Mouse (Mus musculus) hematopoietic stem cell, adult 5-6 weeks (primary cell): ENCODE data around the gene Klf13. TPM values are rescaled to one million over a fixed set of nuclear protein-coding genes. Genes with fewer than 3 reads are reported as not detected.
A peak's percentile ranks its signal among the peaks of the same experiment; 100 is the strongest.

Experiments used
- ATAC-seq, 2 experiments: fragments of 125-278 bp in 1 of 2; replicated peaks in 1 of 2; 2 replicates each; pipeline ENCODE4 v1.8.0; 2016 to 2017; ENCODE audit warnings: inconsistent platforms in 2 of 2, mild to moderate bottlenecking in 2 of 2, moderate number of reproducible peaks in 2 of 2, low read depth in 1 of 2, moderate TSS enrichment in 1 of 2; ENCODE audit not compliant: low FRiP score in 2 of 2, poor library complexity in 2 of 2, severe bottlenecking in 2 of 2, insufficient read depth in 1 of 2, low TSS enrichment in 1 of 2
- total RNA-seq: library from RNA; stranded (forward); fragments of 172-1452, 232-1000 nt; gene quantifications from 2 replicates; pipeline ENCODE4 v1.2.3, GENCODE M21; 2017

Klf13 gene
- total RNA-seq, 1 experiment from 2014 or later = 16.7 TPM

GRCm38 (mm10) chr7:63933905-63934304 is 4.8 kb downstream of the Klf13 start:
- ATAC-seq = no peak

GRCm38 (mm10) chr7:63932461-63932860 is 6.3 kb downstream of the Klf13 start:
- no peak for ATAC-seq

GRCm38 (mm10) chr7:63930766-63931165 is 7.9 kb downstream of the Klf13 start:
- no peak for ATAC-seq

- ATAC-seq = peak; percentile 40 to 44; a peak in 3 of 4 replicates
Measured at GRCm38 (mm10) chr7:63930132-63930531, 8.6 kb downstream of the Klf13 start.

- ATAC-seq = no peak
Measured at GRCm38 (mm10) chr7:63929080-63929479, 9.6 kb downstream of the Klf13 start.

DNA sequence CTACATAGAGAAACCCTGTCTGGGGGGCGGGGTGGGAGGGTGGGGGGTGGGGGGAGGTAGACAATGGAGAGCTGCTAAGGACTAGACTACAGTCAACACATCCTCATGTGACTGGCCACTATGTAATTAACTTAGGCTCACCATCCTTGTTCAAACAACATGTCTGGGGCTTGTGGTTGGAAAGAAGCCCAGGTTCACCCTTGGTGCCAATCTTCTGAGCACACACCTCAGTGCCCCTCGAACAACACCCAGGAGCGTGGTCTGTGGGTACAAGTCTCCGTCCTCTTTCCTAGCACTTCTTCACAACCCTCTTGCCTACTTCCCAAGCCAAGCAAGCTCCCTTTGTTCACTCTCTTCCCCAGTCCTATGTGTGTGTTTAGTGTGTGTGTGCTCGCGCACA is 11.6 kb downstream of the Klf13 start:
- no peak for ATAC-seq

DNA sequence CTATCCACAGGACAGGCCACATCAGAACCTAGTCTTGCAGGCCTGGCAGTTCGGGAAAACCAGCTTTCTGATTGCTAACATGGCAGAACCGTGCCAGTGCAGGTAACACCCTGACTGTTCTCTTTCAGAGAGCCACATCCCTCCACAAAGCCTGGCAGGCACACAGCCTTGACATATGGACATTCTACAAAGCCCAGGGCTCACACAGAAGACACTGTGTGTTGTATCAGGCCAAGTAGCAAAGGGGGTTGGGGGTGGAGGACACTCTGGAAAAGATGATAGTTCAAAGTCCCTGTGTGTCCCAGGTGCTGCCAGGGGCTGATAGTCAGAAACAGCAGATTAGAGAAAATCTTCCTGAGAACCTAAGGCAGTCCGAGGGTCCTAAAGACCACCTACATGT is 12.2 kb downstream of the Klf13 start:
- ATAC-seq = no peak

GRCm38 (mm10) chr7:63925413-63926360 is 13.0 kb downstream of the Klf13 start:
- ATAC-seq = peak; percentile 82 to 85

DNA sequence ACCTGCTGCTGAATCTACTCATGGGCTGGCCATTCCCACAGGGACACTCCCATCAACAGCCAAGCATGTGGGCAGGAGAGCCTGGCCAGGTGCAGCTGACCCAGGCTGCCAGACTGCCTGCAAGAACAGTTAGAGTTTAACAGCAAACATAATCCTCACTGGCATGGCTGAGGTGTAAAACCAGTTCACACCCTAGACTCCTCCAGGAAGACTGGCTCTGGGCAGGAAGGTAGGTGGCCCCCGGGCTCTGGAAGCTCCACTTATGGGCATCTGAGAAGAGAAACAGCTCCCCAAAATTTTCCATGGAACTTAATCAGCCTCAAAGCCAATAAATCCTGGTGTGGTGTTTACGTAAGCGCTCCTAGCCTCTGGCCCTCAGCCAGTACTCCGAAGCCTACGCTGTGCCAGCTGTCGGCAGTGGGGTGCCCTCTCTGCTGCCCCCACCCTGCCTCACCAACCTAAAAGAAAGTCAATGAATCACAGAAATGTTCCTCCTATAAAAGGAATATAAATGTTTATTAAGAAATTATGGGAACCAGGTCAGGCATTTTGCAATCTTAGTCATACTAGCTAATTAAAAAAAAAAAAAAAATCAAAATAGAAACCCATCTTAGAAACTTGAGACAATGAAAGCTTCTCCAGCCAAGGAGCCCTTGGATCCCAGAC is 13.8 kb downstream of the Klf13 start:
- ATAC-seq = no peak; a peak in 1 of 4 replicates

DNA sequence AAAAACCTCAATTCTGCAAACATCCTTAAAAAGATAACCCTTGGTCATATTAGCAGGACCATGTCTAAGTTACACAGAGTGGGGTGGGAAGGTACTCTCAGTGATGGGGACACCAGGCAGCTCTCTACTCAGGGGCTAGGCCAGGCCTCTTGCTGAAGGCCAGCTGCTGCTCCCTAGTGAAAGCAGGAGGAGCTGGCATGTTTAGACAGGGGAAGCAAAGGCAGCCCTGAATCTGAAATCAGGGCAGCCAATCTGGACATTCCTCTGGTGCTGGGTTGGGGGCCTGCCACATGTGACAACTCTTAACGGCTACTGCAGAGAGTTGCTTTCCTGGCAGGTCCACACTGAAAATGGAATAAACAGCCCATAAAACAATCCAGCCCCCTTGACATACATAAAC is 14.6 kb downstream of the Klf13 start:
- ATAC-seq = no peak

GRCm38 (mm10) chr7:63922975-63923374 is 15.7 kb downstream of the Klf13 start:
- ATAC-seq = no peak

GRCm38 (mm10) chr7:63922571-63922970 is 16.1 kb downstream of the Klf13 start:
- ATAC-seq = no peak

- ATAC-seq = peak; percentile 34 to 43
Measured at GRCm38 (mm10) chr7:63921909-63922562, 16.7 kb downstream of the Klf13 start.

- ATAC-seq = no peak
Measured at GRCm38 (mm10) chr7:63918771-63919768, 19.6 kb downstream of the Klf13 start.

GRCm38 (mm10) chr7:63917693-63918092 is 21.0 kb downstream of the Klf13 start:
- ATAC-seq = no peak

- ATAC-seq = no peak
Measured at GRCm38 (mm10) chr7:63916268-63916907, 22.3 kb downstream of the Klf13 start, which contains the start of gene E030018B13Rik. E030018B13Rik (plus strand) TSS chr7:63916857.
